Mouse (Mus musculus) erythroid progenitor cell, adult 5-6 weeks (primary cell): Measurements from ENCODE around the gene Ndufs8. TPM values are rescaled to one million over a fixed set of nuclear protein-coding genes. Genes with fewer than 3 reads are reported as not detected.

ENCODE experiments used
- ATAC-seq: replicated peaks from 2 replicates; pipeline ENCODE4 v1.8.0; 2016; ENCODE audit warnings: moderate number of reproducible peaks, mild to moderate bottlenecking, moderate TSS enrichment, inconsistent platforms; ENCODE audit not compliant: poor library complexity, low FRiP score, severe bottlenecking
- total RNA-seq, 2 experiments: library from RNA; stranded (forward) in 1 of 2; stranded (reverse) in 1 of 2; fragments of 150-400 nt in 1 of 2; fragments of 186-747, 209-891 nt in 1 of 2; gene quantifications; 2 replicates each; pipeline versions ENCODE4 v1.2.3 to v1.2.4; 2015 to 2017; ENCODE audit warnings: low replicate concordance in 2 of 2

The Ndufs8 gene
- total RNA-seq, 2 experiments from 2014 or later = 24.1 to 52.4 TPM

DNA sequence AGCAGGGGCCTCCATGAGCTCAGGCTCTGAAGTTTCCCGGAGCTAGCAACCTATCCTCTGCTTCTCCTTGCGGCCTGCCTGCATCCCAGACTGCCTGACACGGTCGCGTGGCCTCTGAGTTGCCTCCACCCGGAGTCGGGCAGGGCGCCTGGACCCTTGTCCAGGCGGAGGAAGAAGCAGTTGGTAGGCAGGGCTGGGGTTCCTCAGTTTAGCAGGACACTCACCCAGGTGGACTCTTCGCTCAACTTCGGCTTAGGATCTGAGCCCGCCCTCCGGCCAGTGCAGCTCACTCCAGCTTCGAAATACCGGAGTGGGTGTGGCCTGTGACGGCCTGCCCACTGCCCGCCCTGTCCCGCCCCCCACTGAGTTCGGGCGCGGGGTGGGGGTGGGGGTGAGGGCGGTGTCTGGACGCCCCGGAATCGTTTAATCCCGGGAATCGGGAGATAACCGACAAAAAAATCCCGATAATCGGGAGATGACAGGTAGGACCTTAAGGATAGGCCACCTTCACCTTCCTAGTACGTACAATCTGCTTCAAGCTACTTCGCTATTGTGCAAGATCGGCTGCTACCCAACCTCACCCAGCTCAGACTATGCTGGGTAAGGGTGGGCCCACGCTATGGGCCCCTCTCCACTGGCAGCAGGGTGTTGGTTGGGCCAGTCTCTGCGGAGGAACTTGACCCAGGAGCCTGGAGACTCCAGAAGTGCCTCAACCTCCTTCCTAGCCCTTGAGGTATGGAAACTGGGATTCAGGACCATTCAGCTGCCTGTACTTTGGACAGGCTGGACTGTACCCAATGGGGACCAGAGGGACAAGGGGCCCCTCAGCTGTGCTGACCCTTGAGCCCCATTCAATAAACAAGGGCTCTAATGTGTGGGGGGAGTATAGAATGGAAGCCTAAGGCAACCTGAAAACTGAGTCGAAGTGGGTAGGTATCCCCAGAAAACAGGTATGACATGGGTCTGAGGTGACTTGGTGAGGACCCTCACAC lies 5.5 kb downstream of the Ndufs8 start, which contains the start of gene Tcirg1:
TSS of gene Tcirg1 (minus strand) at position 339 of the 992 bp plus-strand sequence.
- peak; percentile 77 for ATAC-seq

DNA sequence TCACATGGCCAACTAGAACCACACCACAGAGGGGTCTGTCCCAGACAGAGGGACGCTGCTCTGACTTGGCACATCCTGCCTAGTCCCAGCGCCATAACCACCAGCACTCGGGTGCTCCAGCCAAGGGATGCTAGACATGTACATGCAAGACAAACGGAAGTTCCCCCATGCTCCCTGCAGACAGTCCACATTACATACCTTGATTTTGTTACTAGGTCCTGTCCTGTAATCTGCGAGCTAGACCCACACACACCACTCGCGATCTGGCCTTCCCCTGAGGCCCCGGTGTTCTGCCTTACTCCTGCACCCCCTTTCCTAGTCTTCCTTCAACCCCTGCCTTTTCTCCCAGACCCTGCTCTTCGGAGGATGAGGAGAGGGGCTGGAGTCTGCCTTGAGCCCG lies 6.2 kb downstream of the Ndufs8 start:
- no peak for ATAC-seq

DNA sequence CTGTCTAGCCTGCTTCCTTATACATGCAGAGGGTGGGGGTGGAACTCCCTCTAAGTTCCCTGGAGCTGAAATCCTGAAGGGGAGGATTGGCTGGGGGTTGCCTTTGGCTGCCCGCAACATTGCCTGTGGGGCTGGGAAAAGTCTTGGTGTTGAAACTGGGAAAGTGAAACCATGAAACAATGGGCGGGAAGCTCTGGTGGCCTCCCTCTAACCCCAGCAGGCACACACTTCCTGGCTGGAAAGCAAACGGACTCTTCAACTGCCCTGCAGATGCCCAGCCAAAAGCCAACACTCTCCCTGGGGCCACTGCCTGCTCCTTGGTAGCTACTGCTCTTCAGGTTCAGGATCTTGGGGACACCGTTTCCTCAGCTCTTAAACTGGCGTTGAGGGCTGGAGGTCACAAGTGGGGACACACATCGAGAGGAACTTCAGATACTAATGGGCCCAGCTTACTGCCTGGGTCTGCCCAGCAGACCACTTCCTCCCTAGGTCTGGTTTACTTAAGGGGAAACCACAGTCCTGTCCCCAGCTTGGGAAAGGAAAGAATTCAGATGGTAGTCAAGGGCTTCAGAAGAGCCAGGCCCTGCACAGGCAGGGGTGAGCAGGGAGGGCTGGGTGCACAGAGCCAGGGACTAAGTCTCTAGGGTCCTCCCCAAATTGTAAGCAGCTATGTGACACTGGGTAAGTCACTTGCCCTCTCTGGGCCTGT lies 7.2 kb downstream of the Ndufs8 start:
- no peak for ATAC-seq

DNA sequence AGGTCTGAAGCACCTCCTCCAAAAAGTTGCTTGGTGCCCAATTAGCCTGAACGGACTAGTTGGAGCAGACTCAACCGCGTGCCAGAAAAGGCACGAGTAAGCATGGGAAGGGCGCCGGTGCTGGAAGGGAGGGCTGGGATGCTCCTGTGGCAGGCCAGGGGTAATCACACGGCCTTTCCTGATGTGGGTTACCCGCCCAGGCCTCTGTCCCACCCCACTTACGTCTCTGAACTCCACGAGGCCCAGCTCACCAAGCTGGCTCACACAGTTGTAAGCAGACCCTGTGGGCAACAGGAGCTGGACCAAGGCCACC lies 8.3 kb downstream of the Ndufs8 start:
- no peak for ATAC-seq

DNA sequence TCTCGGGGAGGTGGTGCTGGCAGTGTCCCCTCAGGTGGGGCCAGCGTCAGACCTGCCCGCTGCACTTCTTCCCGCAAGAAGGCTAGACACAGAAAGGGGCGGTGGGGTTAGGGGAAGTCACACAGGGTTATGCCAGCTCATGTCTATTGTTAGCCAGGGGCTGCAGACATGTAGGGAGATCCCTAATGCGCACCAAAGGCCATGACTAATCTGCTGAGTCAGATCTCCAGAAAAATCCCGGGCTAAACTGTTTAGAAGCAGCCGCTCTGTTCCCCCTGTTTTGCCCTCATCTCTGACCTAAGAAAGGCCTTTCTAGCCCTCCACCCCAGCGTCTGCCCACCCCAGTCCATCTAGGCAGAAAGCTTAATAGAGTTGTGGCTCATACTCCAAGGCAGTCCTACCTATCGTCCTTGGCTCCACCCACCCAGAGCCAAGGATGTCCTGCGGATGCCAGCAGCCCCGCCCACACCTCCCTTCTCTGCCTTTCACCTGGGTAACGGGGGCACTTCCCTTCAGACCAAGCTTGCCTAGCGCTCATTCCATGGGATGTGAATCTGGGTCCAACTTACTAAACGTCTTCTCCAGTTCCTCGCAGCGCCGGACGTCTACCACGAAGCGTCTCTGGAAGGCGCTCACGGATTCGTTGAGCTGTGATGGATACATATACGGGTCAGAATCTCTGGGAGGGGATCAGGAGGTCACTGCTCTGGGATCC lies 8.8 kb downstream of the Ndufs8 start:
- no peak for ATAC-seq

DNA sequence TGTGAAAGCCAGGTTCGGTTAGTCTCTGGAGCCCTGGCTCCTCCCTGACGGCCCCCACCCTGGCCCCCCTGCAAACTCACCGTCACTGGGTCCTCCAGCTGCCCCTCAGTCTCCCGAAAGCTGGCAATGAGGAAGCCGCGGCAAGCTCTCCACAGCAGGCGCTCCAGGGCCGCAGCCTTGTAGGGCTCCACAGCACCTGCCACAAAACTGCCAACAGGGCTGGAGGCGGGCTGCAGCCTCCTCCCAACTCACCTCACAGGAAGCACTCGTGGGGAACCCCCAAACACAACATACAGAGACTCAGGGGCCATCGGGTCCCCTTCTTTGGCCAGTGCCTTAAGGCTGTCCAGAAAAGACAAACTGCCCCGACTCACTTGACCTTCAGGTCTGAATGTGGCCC lies 9.6 kb downstream of the Ndufs8 start:
- ATAC-seq = no peak

DNA sequence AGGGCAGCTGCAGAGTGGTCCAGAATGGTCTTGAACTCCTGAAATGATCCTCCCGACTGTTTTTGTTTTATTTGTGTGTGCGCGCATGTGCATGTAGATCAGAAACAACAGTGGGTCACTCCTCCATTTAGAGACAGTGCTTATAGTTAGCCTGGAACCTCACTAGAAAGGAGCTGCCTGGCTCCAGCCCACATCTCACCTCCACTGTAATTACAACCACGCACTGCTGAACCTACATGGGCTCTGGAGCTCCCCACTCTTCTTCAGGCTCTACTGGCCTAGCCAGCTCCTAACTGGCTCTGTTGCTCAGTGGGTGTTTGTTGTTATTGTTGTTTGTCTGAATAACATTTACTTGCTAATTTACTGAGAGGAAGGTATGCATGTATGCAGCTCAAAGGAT lies 13.0 kb downstream of the Ndufs8 start:
- no peak for ATAC-seq

DNA sequence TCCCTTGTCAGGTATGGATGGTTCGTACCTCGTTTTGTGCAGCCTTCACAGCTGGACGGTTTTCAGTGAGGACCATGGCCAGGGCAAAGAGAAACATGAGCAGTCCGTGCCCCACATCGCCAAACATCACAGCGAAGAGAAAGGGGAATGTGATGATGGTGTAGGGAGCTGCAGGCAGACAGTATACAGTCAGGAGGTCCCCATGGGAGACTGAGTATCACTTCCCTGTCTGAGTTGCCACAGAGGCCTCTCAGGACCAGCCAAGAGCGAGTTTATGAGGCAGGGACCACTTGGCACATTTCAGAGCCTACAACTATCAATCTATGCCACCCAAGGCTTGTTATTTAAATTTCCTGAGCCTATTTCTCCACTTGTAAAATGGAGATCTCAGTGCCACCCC lies 13.6 kb downstream of the Ndufs8 start:
- ATAC-seq = no peak

DNA sequence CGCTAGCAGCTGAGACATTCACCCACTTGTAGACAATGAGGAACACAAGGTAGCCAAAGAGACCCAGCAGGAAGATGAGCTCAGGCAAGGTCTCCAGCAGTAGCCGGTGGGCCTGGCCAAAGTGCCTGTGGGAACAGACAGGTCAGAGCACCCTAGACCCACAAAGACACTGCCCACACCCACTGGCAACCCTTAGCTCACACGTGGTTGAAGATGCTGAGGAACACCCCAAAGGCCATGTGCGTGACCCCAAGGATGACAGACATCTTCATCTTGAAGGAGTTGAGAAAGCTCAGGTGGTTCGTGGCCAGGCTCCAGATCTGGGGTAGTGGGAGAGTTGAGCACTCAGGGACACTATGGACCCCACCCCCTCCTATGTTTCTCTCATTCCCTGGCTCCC lies 15.0 kb downstream of the Ndufs8 start:
- no peak for ATAC-seq

DNA sequence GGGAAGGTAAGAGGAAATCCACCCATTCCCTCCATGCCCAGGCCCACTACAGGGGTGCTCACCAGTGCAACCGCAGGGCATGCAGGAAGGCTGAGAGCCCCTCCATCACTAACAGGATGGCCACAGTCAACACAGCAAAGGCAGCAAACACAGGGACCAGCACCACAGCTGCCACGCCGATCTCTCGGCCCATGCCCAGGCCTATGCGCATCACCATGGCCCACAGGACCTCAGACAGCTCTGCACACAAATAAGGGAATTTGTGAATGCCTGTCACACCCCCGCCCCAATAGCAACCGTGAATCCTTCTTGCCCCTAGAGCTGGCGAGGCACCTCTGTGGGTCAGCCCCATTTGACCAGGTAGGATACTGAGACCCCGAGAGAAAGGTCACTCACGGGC lies 16.4 kb downstream of the Ndufs8 start:
- no peak for ATAC-seq

DNA sequence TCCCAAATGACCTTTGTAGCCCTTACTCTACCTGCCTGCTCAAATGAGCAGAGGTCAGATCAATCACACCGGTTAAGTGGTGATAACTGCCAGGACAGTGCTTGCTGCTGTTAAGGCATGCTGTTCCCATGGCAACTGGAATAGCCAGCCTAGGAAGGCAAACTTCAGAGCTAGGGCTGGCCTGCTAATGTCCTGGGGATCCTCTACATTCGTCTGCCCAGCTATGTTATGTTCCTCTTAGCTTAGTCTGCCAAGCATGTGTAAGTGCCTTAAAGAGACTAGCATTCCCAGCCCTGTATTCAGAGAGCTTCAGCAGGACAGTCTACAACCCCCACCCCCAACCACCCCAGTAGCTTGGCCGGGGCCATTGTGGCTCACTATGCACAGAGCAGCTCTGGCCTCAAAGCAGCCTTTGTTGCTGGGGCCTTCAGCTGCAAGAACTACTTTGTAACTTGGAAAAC lies 17.4 kb downstream of the Ndufs8 start:
- ATAC-seq = no peak

DNA sequence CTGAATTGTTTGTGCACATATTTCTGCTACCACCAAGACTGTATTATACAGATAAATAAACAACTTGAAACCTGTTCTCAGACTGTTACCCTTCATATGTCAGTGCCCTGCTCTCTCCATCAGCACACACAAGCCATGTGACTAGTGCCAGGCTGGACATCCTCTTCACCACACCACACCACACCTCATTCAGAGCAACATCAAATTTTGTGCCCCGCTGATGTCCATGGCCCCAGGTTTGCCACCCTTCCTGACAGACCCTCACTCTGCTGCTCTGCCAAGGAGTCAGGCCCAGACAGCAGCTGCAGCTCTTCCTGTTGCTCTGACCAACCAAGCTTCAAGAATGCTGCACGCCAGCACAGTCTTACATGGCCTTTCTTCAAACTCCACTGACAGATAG lies 18.3 kb downstream of the Ndufs8 start:
- ATAC-seq = no peak

DNA sequence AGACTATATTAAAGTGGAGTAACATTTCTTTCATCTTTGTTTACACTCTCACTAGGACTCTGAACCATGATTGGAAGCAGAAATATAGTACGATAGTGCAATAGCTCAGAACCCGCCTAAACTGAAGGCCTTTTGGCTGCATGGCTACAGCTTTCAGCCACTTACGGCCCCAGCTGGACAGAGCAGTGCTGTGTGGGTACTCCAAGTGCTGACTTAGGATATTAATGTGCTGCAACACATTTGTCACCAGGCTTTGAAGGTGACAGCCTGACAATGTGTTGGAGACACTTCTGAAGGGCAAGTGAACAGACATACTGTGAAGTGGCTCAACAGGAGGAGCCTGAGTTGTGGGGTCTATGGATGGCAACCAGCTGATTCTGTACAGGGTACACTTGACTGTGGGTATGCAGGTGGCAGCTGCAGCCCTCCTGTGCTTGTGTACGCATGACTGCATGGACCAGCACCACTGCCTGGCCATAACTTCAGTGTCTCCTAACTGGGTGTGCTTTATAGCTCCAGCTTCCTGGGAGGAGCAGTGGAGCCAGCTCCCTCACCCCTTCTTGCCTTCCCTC lies 18.9 kb downstream of the Ndufs8 start:
- ATAC-seq = no peak

DNA sequence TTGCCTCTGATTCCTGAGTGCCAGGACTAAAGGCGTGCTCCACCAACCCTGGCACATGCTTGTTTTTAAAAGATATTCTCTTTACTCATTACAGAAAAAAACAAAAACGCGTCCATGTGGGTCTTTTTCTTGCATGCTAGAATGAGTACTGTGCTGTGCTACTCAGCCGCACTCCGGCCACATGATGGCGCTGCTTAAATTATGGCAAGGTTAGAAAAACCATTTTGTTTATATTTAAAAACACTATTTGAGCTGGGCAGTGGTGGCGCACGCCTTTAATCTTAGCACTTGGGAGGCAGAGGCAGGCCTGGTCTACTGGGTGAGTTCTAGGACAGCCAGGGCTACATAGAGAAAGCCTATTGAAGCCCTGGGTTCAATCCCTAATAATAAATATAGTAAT lies 22.4 kb downstream of the Ndufs8 start:
- ATAC-seq = no peak

DNA sequence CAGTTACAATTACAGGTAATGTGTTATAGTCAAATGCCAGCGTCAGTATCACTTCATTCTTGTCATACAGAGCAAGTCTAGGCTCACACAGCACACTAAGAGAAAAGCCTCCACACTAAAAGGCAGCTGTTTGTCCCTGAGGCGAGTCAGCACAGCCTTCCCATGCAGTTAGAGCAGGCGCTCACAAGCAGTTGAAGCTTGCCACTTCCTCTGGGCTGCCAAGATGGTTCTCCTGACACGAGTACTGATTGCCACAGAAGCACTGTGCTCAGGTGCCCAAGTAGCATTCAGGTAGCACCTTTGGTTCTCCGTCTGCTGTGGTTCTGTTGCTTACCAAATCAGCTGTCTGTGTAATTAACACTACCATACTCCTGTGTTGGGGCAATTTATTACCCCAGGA lies 23.5 kb downstream of the Ndufs8 start:
- no peak for ATAC-seq

DNA sequence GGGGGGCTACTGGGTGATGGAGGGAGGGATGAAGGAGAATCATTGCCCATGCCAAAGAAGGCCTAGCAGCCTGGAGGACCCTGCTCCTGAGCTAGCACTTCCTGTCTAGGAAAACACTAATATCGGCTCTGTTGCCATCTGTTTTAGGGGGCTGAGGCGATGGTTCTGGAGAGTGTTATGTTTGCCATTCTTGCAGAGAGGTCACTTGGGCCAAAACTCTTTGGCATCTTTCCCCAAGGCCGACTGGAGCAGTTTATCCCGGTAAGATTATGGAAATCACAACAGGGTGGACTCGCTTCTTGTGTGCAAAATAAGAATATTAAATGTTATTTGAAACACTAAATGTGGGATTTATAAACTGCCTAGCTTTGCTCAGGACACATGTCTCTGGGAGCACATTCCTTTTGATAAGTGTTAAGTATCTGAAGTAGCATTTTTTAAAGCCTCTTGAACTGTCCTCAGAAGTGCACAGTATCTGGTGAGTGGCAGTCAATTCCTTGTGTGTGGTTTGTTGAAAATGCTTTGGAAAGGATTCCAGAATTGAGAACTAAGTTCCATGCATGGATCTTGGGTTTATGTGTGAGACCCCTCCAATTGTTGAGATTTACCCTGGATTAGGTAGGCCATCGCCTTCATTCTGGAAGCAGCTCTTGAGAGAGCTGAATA lies 28.1 kb downstream of the Ndufs8 start:
- ATAC-seq = no peak

DNA sequence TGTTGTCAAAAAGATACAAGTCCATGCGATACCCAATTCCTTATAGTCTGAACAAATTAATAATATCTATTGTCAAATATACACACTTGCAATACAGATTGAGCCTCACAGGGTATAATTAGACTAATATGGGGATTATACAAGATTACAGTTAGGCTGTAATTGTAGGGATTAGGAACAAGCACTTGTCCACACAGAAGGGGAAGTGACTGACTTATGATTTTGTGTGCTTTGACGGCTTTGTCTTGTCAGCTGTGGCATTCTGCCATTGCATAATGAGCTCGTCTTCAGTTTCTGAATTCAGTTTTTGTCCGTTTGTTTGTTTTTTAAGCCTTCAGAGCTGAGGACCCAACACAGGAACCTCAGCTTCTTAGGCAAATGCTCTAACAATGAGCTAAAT lies 30.4 kb downstream of the Ndufs8 start:
- no peak for ATAC-seq

DNA sequence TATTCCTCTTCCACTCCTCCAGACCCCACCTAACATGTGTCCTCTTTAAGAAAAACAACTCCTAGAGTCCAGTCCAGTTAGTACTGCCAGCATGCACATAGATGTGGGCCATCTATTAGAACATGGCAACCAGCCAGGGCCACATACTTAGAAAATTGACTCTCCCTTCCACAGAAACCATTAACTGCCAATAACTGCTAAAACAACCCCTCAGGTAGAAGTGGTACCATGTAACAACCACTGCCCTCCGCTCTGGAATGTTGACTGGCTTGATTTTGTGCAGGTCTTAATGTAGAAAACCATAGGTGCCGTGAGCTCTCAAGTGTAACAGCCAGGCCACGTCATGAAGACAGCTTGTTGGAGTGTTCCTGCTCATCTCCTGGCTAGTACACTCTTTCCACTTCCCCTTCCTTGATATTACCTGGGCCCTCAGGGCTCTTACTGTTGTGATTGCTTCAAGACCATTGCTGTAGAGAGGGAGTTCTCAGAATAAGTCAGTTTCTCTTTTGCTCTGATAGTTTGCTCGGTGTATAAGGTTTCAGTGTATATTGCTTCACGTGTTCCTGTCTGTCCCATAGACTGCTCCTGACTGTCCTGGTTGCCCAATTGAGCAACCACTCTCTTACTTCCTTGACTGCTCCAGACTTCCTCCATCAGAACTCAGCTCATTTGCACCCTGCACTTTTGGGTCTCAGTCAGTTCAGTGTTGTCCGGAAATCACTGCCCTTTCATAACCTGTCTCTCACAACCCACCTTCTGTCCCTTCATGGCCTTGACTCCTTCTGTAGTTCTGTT lies 32.3 kb downstream of the Ndufs8 start:
- no peak for ATAC-seq

DNA sequence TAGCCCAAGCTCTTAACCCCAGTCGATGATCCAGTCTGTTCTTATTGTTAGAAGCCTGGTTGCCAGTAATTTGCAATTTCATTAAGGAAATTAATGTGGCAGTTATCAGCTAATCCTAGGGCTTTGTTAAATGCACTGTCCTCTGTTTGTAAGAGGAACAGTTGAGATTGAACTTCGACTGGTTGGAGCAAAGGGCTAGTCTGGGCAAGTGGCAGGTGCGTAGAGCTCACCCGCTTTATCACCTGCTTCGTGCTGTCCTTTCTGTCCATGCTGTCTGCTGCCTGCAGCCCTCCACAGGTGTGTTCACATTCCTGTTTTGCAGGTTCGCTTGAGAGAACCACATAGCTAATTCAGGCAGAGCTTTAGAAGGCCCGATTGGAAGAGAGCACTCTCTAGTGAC lies 37.5 kb downstream of the Ndufs8 start:
- ATAC-seq = no peak
